Mouse (Mus musculus): Measurements from ENCODE around the gene Islr.

GRCm38 (mm10) chr9:58249592-58250192 lies 45.6 kb upstream of the Islr start, which contains the start of gene Pml:
- TF ChIP-seq CTCF (IDR thresholded peaks at IDR 0.05; ENCODE audit: low read depth, low read length) (no peak), POLR2A (IDR thresholded peaks at IDR 0.05; ENCODE audit: extremely low read depth, insufficient read depth, low read length) (peak; percentile 38; the same call in 1 of the 2 replicates)

All from liver, adult 2 months (tissue).